Mouse (Mus musculus): ENCODE data around the gene Vav1.
A peak's percentile ranks its signal among the peaks of the same experiment; 100 is the strongest.

DNA sequence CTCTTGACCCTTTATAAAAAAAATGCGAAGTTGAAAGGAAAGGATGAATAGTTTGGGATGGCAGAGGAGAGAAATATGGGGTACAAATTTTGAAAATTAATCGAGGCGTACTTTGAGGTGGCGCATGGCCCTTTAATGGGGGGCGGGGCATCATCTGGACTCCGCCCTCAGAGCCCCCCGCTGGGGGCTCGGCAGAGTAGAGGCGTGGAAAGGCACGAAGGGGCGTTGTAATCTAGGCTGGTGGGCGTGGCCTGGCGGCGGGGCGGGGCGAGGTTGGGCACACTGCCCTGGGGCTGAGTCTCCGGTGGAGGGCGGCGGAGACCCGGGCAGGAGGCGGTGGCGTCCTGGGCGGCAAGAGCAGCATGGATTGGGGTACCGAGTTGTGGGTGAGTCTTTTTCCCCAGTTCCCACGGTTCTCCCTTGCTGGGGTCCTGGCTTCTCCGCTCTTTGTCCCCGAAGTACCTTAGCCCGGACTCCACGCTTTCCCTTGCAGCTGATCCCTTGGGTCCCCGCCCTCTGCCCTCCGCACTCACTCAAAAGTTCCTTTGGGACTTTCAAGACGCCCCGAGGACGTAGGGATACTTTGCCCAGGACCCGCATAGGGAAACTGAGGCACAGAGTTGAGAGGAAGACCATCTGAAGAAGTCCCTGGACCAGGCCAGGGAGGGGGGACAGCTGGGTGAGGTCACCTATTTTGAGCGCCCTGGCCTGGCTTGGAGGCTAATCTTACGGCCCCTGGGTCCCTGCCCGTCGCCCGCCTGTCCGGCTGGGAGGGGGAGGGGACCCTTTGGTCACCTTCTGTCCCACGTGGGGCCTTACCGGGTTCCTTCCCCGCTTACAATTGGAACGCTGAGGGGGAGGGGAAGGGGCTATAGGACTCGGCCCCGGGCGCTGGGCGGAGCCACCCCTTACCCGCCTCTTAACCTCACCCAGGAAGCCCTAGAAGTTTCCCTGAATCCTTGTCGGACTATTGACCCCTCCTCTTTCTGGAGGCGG is 29.4 kb upstream of the Vav1 start, which contains the start of gene Trip10:
- TF ChIP-seq CTCF (IDR thresholded peaks at IDR 0.05; ENCODE audit: insufficient read depth, low read length) (no peak), POLR2A (IDR thresholded peaks at IDR 0.05; ENCODE audit: borderline replicate concordance, extremely low read depth, low read depth, low read length) (peak; percentile 86; the same call in 1 of the 2 replicates)
